Mouse (Mus musculus) ES-E14 (cell line): Measurements from ENCODE around the gene Slc28a1. TPM values are rescaled to one million over a fixed set of nuclear protein-coding genes. Genes with fewer than 3 reads are reported as not detected.

ENCODE experiments used
- DNase-seq: peaks from one replicate; pipeline ENCODE4 v3.0.0-alpha.2; 2013; ENCODE audit warnings: low read depth, low spot score
- H3K27ac ChIP-seq: 2 replicates; pipeline ENCODE4 v1.5.1; 2012; ENCODE audit warnings: low read depth, mild to moderate bottlenecking, low read length, moderate library complexity, mixed read lengths; ENCODE audit not compliant: poor library complexity, insufficient read depth, severe bottlenecking
- H3K36me3 ChIP-seq: 2 replicates; pipeline ENCODE4 v1.6.1; 2012; ENCODE audit warnings: mild to moderate bottlenecking, low read length, moderate library complexity, mixed read lengths; ENCODE audit not compliant: control insufficient read depth, poor library complexity, insufficient read depth, severe bottlenecking
- H3K4me1 ChIP-seq, 2 experiments: fragments of 150-350 bp in 1 of 2; sonication (generic) in 1 of 2; 2 replicates each; pipeline ENCODE4 v1.6.1; 2012; ENCODE audit warnings: low read length in 2 of 2, mild to moderate bottlenecking in 1 of 2, mixed read lengths in 1 of 2; ENCODE audit not compliant: control insufficient read depth in 2 of 2, insufficient read depth in 2 of 2, poor library complexity in 1 of 2
- H3K4me3 ChIP-seq, 2 experiments: fragments of 150-350 bp in 1 of 2; sonication (generic) in 1 of 2; 2 replicates each; pipeline ENCODE4 v1.5.1; 2012; ENCODE audit warnings: low read length in 2 of 2, low read depth in 1 of 2, mild to moderate bottlenecking in 1 of 2, mixed read lengths in 1 of 2; ENCODE audit not compliant: insufficient read depth in 1 of 2, poor library complexity in 1 of 2, severe bottlenecking in 1 of 2
- H3K9ac ChIP-seq: 2 replicates; pipeline ENCODE4 v1.6.1; 2012; ENCODE audit warnings: low read depth, mild to moderate bottlenecking, low read length, mixed read lengths; ENCODE audit not compliant: poor library complexity, insufficient read depth, severe bottlenecking
- H3K9me3 ChIP-seq: fragments of 150-350 bp; sonication (generic); 2 replicates; pipeline ENCODE4 v1.6.1; 2012; ENCODE audit warnings: low read depth, mild to moderate bottlenecking, low read length; ENCODE audit not compliant: control insufficient read depth, insufficient read depth
- CHD2 ChIP-seq: IDR thresholded peaks from 2 replicates; pipeline ENCODE4 v1.6.1; 2014; ENCODE audit warnings: mild to moderate bottlenecking, low read depth, low read length, inconsistent platforms
- HCFC1 ChIP-seq: IDR thresholded peaks from 2 replicates; pipeline ENCODE4 v1.6.1; 2012; ENCODE audit warnings: low read length, inconsistent platforms, borderline replicate concordance; ENCODE audit not compliant: insufficient read depth
- MAFK ChIP-seq: IDR thresholded peaks from 2 replicates; pipeline ENCODE4 v1.6.1; 2014; ENCODE audit warnings: mild to moderate bottlenecking, low read depth, low read length, inconsistent platforms; ENCODE audit not compliant: insufficient read depth
- ZC3H11A ChIP-seq: IDR thresholded peaks from 2 replicates; pipeline ENCODE4 v1.6.1; 2012; ENCODE audit warnings: low read depth, mild to moderate bottlenecking, inconsistent platforms, low read length, borderline replicate concordance
- ZNF384 ChIP-seq: IDR thresholded peaks from 2 replicates; pipeline ENCODE4 v1.6.1; 2012; ENCODE audit warnings: low read depth, low read length, inconsistent platforms
- in situ Hi-C, 2 experiments: fragments of 600-800 bp; cut with MboI; formaldehyde crosslinking; loops; one replicate each; pipeline ENCODE4 v1.15.1; 2025; ENCODE audit warnings: low sequenced_read_pairs in 2 of 2, inconsistent platforms in 1 of 2; ENCODE audit not compliant: unreplicated experiment in 2 of 2
- total RNA-seq: library from RNA; depleted of rRNA; stranded (reverse); fragments of 300-350 nt; gene quantifications from 2 replicates; pipeline ENCODE4 v1.2.3, GENCODE M21; 2012

Slc28a1 gene
- total RNA-seq, 1 experiment = 44.8 TPM

DNA sequence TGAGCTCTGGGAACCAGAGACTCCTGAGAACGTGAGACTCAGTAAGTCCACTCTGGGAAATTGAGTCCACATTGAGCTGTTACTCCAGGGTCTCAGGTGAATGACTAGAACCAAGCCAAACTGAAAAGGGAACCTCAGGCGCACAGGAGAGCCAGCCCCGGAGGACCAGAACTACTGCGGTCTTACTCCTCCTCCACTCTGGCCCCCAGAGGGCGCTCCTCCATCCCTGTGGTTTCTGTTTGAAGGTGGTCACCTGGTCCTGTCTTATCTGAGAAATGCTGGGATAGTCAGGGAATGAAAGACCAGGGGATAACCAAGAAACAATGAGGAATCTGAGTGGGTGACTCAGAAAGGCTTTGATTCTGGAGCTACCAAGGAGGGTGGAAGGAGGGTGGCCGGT, 94.3 kb downstream of the Slc28a1 start:
- Histone ChIP-seq H3K9me3 (no peaks in the 10 kb centered on the region), H3K4me3 (no peak overlapping the region), H3K27ac (no peak overlapping the region), H3K4me1 (peaks cover 16 to 17% of the 10 kb centered on the region in 2 experiments), H3K36me3 (no peaks in the 10 kb centered on the region), H3K9ac (no peak overlapping the region)
- no peak for TF ChIP-seq ZNF384
- no peak for TF ChIP-seq CHD2
- no peak for TF ChIP-seq HCFC1
- no peak for TF ChIP-seq MAFK
- DNase-seq = peak; percentile 81
- in situ Hi-C loops = no loop called here

GRCm38 (mm10) chr7:81209979-81210685, 95.5 kb downstream of the Slc28a1 start:
- H3K9ac ChIP-seq = no peak overlapping the region
- no peak overlapping the region for H3K27ac ChIP-seq
- H3K4me3 ChIP-seq = peak overlapping the region; percentile 8 to 34; a peak in 2 of 4 replicates
- H3K9me3 ChIP-seq = no peaks in the 10 kb centered on the region
- in situ Hi-C loops = no loop called here
- TF ChIP-seq CHD2 = no peak
- TF ChIP-seq ZNF384 = no peak
- TF ChIP-seq MAFK = no peak
- TF ChIP-seq HCFC1 = no peak
- TF ChIP-seq ZC3H11A = no peak
- no peak for DNase-seq
- H3K4me1 ChIP-seq = peaks cover 17 to 18% of the 10 kb centered on the region in 2 experiments
- no peaks in the 10 kb centered on the region for H3K36me3 ChIP-seq

DNA sequence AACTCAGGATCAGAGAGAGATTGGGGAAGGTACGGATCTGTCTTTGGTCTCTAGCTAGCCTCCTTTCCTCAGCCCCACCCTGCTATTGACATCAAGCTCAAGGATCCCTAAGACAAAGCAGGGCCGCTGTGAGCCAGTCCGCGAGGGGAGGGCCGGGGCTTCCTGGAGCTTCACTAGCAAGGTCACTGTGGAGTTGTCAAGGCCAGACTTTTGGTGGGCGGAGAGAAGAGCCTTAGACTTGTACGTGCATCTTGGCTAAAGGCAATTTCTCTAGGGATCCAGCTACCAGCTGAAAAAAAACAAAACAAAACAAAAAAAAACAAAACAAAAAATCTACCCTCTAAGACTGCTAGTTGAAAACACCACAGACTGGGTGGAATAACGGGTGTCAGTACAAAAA, 97.2 kb downstream of the Slc28a1 start:
- TF ChIP-seq ZNF384 (no peak), ZC3H11A (no peak), CHD2 (no peak), HCFC1 (no peak), MAFK (no peak)
- Histone ChIP-seq H3K9me3 (no peaks in the 10 kb centered on the region), H3K4me1 (peaks cover 17 to 19% of the 10 kb centered on the region in 2 experiments), H3K9ac (no peak overlapping the region), H3K36me3 (no peaks in the 10 kb centered on the region), H3K27ac (peak overlapping the region; percentile 3; the same call in 1 of the 2 replicates), H3K4me3 (peak overlapping the region; percentile 65 to 71; a peak in 3 of 4 replicates)
- in situ Hi-C loops = no loop called here
- peak; percentile 80 for DNase-seq

DNA sequence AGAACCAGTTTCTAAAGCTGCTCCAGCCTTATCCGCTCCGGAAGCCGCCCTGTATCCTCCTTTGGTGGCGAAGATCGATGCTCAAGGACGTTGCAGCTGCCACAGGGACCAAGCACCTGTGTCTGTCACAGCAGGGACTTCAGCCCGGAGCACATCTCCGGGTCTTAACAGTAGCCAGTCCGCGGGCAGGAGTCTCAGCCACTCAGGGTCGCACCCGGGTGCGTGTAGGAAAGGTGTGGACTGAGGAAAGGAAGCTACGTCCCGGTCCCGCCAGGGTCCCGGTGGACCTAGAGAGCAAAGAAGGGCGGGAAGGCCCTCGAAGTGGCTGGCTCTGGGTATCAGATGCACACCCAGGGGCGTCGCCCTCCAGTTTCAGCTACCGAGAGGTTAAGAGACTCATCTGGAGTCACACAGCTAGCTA, 97.7 kb downstream of the Slc28a1 start:
- no peak for TF ChIP-seq ZC3H11A
- no peak for TF ChIP-seq CHD2
- no peak for TF ChIP-seq MAFK
- TF ChIP-seq ZNF384 = no peak
- TF ChIP-seq HCFC1 = no peak
- in situ Hi-C loops = no loop called here

More for the DNA sequence above, 97.7 kb downstream of the Slc28a1 start:
- DNase-seq = peak; percentile 68
- H3K9ac ChIP-seq = peak overlapping the region; percentile 60
- H3K4me3 ChIP-seq = peak overlapping the region; percentile 65 to 71
- H3K27ac ChIP-seq = peak overlapping the region; percentile 3
- H3K4me1 ChIP-seq = peaks cover 17 to 19% of the 10 kb centered on the region in 2 experiments
- no peaks in the 10 kb centered on the region for H3K9me3 ChIP-seq
- H3K36me3 ChIP-seq = no peaks in the 10 kb centered on the region
